Mouse (Mus musculus) hindbrain, postnatal 0 days (tissue): ENCODE results near the gene N4bp2l2. TPM values are rescaled to one million over a fixed set of nuclear protein-coding genes. Genes with fewer than 3 reads are reported as not detected.

ENCODE experiments used
- ATAC-seq: fragments of 200-750 bp; cut with Nextera tagmentation; 2 replicates; pipeline ENCODE4 v1.8.0; 2017; ENCODE audit warnings: mild to moderate bottlenecking, moderate TSS enrichment, moderate library complexity
- DNase-seq: peaks from one replicate; pipeline ENCODE4 v3.0.0-alpha.2; 2015; ENCODE audit warnings: low spot score
- H3K27ac ChIP-seq: fragments of 300-500 bp; sonication (generic); 2 replicates; pipeline ENCODE4 v1.5.1; 2014; ENCODE audit warnings: mild to moderate bottlenecking
- H3K27me3 ChIP-seq: fragments of 300-500 bp; sonication (generic); 2 replicates; pipeline ENCODE4 v1.6.1; 2014; ENCODE audit warnings: low read length, mixed read lengths; ENCODE audit not compliant: insufficient read depth
- H3K36me3 ChIP-seq: fragments of 300-500 bp; sonication (generic); 2 replicates; pipeline ENCODE4 v1.6.1; 2014; ENCODE audit warnings: low read length, mixed read lengths; ENCODE audit not compliant: insufficient read depth
- H3K4me1 ChIP-seq: fragments of 300-500 bp; sonication (generic); 2 replicates; pipeline ENCODE4 v1.6.1; 2014; ENCODE audit warnings: antibody characterized with exemption, low read length, mixed read lengths; ENCODE audit not compliant: insufficient read depth
- H3K4me2 ChIP-seq: fragments of 300-500 bp; sonication (generic); 2 replicates; pipeline ENCODE4 v1.6.1; 2014; ENCODE audit warnings: low read depth, mild to moderate bottlenecking, low read length, moderate library complexity, mixed read lengths
- H3K4me3 ChIP-seq: fragments of 300-500 bp; sonication (generic); 2 replicates; pipeline ENCODE4 v1.5.1; 2014; ENCODE audit warnings: low read length
- H3K9ac ChIP-seq: fragments of 300-500 bp; sonication (generic); replicated peaks from 2 replicates; pipeline ENCODE4 v1.6.1; 2014; ENCODE audit warnings: mild to moderate bottlenecking, low read length, moderate library complexity, mixed read lengths
- H3K9me3 ChIP-seq: fragments of 300-500 bp; sonication (generic); 2 replicates; pipeline ENCODE4 v1.6.1; 2016; ENCODE audit warnings: low read length, mixed read lengths
- CTCF ChIP-seq: IDR thresholded peaks from 2 replicates; pipeline ENCODE4 v1.5.1; 2016; ENCODE audit warnings: antibody characterized with exemption, control low read depth, low read depth
- WGBS: fragments of 180-500 bp; shearing (Covaris S2); extraction: QIAGEN DNeasy Blood & Tissue Kit; methylation state at CpG from one replicate; pipeline ENCODE4 v1.1.7; 2014; 5-methylcytosine and 5-hydroxymethylcytosine counted together
- polyA plus RNA-seq: library from polyadenylated mRNA; unstranded; fragments of >200 nt; fragmentation: Nextera tagmentation; extraction: Ambion mirVana; gene quantifications from 2 replicates; pipeline ENCODE4 v1.2.1, GENCODE M21; 2015
- total RNA-seq: library from RNA; depleted of rRNA; stranded (reverse); fragments of >200 nt; gene quantifications from 2 replicates; pipeline ENCODE4 v1.2.3, GENCODE M21; 2014

Gene N4bp2l2
- total and polyA plus RNA-seq, 2 experiments from 2014 or later: 31.5 to 37.6 TPM

DNA sequence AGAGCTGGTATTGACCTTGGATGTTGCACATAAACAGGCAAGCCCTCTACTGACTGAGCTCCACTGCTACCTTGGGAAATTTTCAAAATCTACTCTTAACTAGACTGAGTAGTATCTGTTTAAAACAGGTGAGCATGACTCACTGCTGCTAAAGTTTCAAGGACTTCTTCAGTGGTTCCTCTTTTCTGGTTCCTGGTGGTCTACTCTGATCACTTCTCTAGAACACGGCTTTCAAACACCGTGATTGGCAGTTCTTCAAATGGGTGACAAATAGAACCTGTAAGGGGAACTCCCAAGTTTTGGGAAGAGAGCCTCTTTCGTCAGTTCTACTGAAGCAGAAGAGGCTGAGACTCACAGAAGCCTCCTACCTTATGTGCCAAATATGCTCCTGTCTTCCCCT, 44.4 kb downstream of the N4bp2l2 start:
- H3K4me1 ChIP-seq: no peaks in the 10 kb centered on the region
- ATAC-seq: no peak

GRCm38 (mm10) chr5:150620588-150621135, 45.3 kb downstream of the N4bp2l2 start:
- H3K4me3 ChIP-seq: no peak overlapping the region
- 88% methylated on average over 7 of the region's 7 CpGs for WGBS
- H3K36me3 ChIP-seq: peaks cover 4% of the 10 kb centered on the region; the same call in 1 of the 2 replicates
- no peak overlapping the region for H3K27ac ChIP-seq
- DNase-seq (no peak), ATAC-seq (no peak)
- no peak overlapping the region for H3K4me2 ChIP-seq
- no peaks in the 10 kb centered on the region for H3K4me1 ChIP-seq
- no peak for TF ChIP-seq CTCF
- H3K9me3 ChIP-seq: no peaks in the 10 kb centered on the region
- H3K9ac ChIP-seq: no peak overlapping the region
- H3K27me3 ChIP-seq: no peaks in the 10 kb centered on the region

More for the DNA sequence above, 44.4 kb downstream of the N4bp2l2 start:
- 93% methylated on average over 3 of the region's 3 CpGs for WGBS
- H3K27ac ChIP-seq: no peak overlapping the region
- no peak overlapping the region for H3K9ac ChIP-seq
- no peak overlapping the region for H3K4me3 ChIP-seq
- TF ChIP-seq CTCF: no peak
- H3K27me3 ChIP-seq: no peaks in the 10 kb centered on the region
- no peak for DNase-seq
- H3K36me3 ChIP-seq: peaks cover 4% of the 10 kb centered on the region; the same call in 1 of the 2 replicates
- H3K4me2 ChIP-seq: no peak overlapping the region
- H3K9me3 ChIP-seq: no peaks in the 10 kb centered on the region

DNA sequence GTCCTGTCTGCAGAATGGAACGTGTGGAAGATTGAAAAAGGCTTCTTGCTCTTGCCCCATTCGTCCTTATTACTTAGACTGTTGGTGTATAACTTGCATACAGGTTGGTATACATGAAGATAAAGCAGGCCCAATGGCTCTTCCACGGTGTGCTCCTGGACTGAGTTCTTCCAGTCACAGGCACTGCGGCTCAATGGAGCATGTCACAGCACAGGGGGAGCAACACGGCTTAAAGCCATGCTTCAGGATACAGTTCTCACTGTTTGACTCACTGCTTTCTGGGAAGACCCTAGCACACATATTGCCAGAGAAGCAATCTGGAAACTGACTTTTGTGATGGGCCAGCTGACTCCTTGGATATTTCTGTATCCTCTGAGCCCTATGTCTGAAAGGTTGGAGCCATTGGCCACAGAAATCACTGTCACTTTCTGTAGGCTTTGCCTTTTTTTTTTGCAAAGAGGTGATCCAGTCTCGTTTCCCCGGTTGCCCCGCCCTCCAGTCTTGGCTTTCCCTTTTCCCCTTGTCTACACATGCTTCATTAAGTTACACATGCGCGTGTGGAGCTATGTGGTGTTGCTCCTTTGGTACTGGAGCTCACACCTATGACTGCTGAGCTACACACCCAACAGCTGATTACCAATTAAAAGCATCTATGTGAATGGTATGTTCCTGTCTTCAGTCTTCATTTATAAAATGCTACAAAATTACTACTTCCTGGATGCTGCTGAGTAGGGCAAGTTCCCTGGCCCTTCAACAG, 47.2 kb downstream of the N4bp2l2 start:
- WGBS: 91% methylated on average over 10 of the region's 10 CpGs
- Histone ChIP-seq H3K4me2 (no peak overlapping the region), H3K36me3 (peaks cover 4% of the 10 kb centered on the region; the same call in 1 of the 2 replicates), H3K9me3 (no peaks in the 10 kb centered on the region), H3K27me3 (no peaks in the 10 kb centered on the region), H3K27ac (no peak overlapping the region), H3K9ac (no peak overlapping the region), H3K4me3 (no peak overlapping the region), H3K4me1 (no peaks in the 10 kb centered on the region)
- TF ChIP-seq CTCF: no peak
- DNase-seq (no peak), ATAC-seq (no peak)

- no peak overlapping the region for H3K9ac ChIP-seq
- no peak overlapping the region for H3K27ac ChIP-seq
- no peak overlapping the region for H3K4me2 ChIP-seq
- TF ChIP-seq CTCF: no peak
- no peaks in the 10 kb centered on the region for H3K4me1 ChIP-seq
- no peaks in the 10 kb centered on the region for H3K9me3 ChIP-seq
- no peaks in the 10 kb centered on the region for H3K27me3 ChIP-seq
- no peak overlapping the region for H3K4me3 ChIP-seq
- DNase-seq (no peak), ATAC-seq (no peak)
- WGBS: 86% methylated on average over 3 of the region's 3 CpGs
- peaks cover 4% of the 10 kb centered on the region; the same call in 1 of the 2 replicates for H3K36me3 ChIP-seq
Observed at GRCm38 (mm10) chr5:150616731-150617130, 49.3 kb downstream of the N4bp2l2 start.

GRCm38 (mm10) chr5:150616216-150616615, 49.8 kb downstream of the N4bp2l2 start:
- no peak overlapping the region for H3K4me3 ChIP-seq
- WGBS: 91% methylated on average over 2 of the region's 2 CpGs
- no peaks in the 10 kb centered on the region for H3K27me3 ChIP-seq
- no peak for TF ChIP-seq CTCF
- no peak overlapping the region for H3K4me2 ChIP-seq
- no peak for DNase-seq
- no peak overlapping the region for H3K27ac ChIP-seq
- no peak overlapping the region for H3K9ac ChIP-seq
- H3K9me3 ChIP-seq: no peaks in the 10 kb centered on the region
- ATAC-seq: no peak
- no peaks in the 10 kb centered on the region for H3K4me1 ChIP-seq
- peaks cover 4% of the 10 kb centered on the region; the same call in 1 of the 2 replicates for H3K36me3 ChIP-seq

DNA sequence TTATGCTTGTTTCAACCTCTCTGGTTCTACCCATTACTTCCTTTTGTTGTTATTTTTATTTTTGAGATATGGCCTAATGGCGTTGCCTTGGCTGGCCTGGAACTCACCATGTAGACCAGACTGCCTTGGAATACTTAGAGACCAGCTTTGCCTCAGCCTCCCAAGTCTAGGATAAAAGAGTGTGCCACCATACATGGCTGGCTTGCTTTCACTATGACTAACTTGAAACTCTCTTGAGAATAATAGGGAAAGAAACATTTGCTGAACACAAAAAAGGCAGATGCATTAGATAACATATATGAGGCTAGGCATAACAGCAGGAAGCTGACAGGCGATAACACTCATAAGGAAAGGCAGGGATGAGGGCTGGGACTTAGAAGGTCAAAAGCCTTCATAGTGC, 51.9 kb downstream of the N4bp2l2 start:
- TF ChIP-seq CTCF: no peak
- H3K4me3 ChIP-seq: no peak overlapping the region
- H3K4me1 ChIP-seq: no peaks in the 10 kb centered on the region
- 91% methylated on average over 2 of the region's 2 CpGs for WGBS
- no peak overlapping the region for H3K4me2 ChIP-seq
- H3K9ac ChIP-seq: no peak overlapping the region
- H3K36me3 ChIP-seq: peaks cover 4% of the 10 kb centered on the region; the same call in 1 of the 2 replicates
- DNase-seq: no peak
- no peak for ATAC-seq
- H3K27me3 ChIP-seq: no peaks in the 10 kb centered on the region
- H3K9me3 ChIP-seq: no peaks in the 10 kb centered on the region
- H3K27ac ChIP-seq: no peak overlapping the region

GRCm38 (mm10) chr5:150611697-150612096, 54.3 kb downstream of the N4bp2l2 start:
- Histone ChIP-seq H3K4me3 (no peak overlapping the region), H3K36me3 (peaks cover 13% of the 10 kb centered on the region), H3K27ac (no peak overlapping the region), H3K9ac (no peak overlapping the region), H3K9me3 (no peaks in the 10 kb centered on the region), H3K27me3 (no peaks in the 10 kb centered on the region), H3K4me1 (no peaks in the 10 kb centered on the region), H3K4me2 (no peak overlapping the region)
- no peak for TF ChIP-seq CTCF
- WGBS: 80% methylated on average over 12 of the region's 12 CpGs
- ATAC-seq (no peak), DNase-seq (no peak)
